ENCODE assay signal across 10 mouse cellular contexts in the genomic region with DNA sequence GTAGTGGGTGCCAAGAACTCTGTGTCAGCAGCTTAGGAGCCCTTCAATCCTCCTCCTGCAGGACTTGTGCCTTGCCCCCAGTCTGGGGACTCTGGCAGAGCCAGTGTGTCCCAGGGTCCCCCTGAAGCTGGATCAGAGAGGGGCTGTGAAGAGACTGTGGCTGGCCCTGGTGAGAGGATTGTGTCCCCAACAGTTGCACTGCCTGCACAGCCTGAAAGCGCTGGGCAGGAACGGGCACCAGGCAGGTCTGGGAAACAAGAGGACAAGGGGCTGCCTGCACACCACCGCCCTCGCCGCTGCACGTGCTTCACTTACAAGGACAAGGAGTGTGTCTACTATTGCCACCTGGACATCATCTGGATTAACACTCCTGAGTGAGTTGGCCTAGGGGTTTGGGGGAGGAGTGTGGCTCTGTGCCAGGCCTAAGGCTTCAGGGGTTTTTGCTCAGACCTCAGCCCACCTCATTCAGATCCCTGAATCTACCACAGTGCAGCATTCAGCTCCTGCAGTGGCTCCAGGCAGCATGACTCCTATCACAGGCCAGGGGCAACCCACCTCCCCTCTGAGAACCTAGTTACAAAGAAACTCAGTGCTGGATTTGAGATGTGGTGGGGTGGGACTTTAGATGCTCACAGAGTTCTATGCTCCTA. TPM values are rescaled to one million over a fixed set of nuclear protein-coding genes. Genes with fewer than 3 reads are reported as not detected.
A peak's percentile ranks its signal among the peaks of the same experiment; 100 is the strongest.
DNase-seq lines count a peak whose midpoint lies in the region; ATAC-seq lines count a peak whose summit lies in the region.
"Had no signal": no experiment of that assay in that cellular context is flagged by ENCODE, and none has a peak within 500 bp of the region (broad histone marks: within the 10 kb centered on the region; RNA-seq: fewer than 3 reads in every experiment).

No protein-coding gene starts in this region.

- ATAC-seq in heart, embryonic 14.5 days (ENCODE audit: insufficient number of reproducible peaks, insufficient read depth, low FRiP score, low read depth) = no peak
- no peak for ATAC-seq in midbrain, embryonic 12.5 days (ENCODE audit: low FRiP score, low read depth)
- ATAC-seq in midbrain, embryonic 14.5 days (ENCODE audit: low FRiP score, low TSS enrichment) = no peak
- no peak; the same call in 1 of the 2 replicates for ATAC-seq in intestine, embryonic 15.5 days
- ATAC-seq in stomach, embryonic 15.5 days (ENCODE audit: insufficient read depth, low FRiP score, low read depth) = 0 out of 2 replicates have a peak, but pooled peaks have one; percentile 18

- H3K9me3 ChIP-seq in heart, embryonic 14.5 days (ENCODE audit: control insufficient read depth, low read length) = no peaks in the 10 kb centered on the region
- H3K9me3 ChIP-seq in midbrain, embryonic 12.5 days = no peaks in the 10 kb centered on the region
- H3K9me3 ChIP-seq in midbrain, embryonic 14.5 days (ENCODE audit: control insufficient read depth, low read length) = no peaks in the 10 kb centered on the region
- H3K9me3 ChIP-seq in intestine, embryonic 15.5 days = no peaks in the 10 kb centered on the region
- no peaks in the 10 kb centered on the region for H3K9me3 ChIP-seq in stomach, embryonic 15.5 days

- H3K4me3 ChIP-seq in heart, embryonic 14.5 days (ENCODE audit: control insufficient read depth in 1 of 2, insufficient read depth in 1 of 2, low read depth in 1 of 2, low read length in 2 of 2) = no peak overlapping the region
- peak overlapping the region; percentile 40; the same call in 1 of the 2 replicates for H3K4me3 ChIP-seq in midbrain, embryonic 12.5 days
- H3K4me3 ChIP-seq in midbrain, embryonic 14.5 days (replicated peaks; ENCODE audit: low read depth, low read length) = no peak overlapping the region
- H3K4me3 ChIP-seq in intestine, embryonic 15.5 days (replicated peaks) = peak overlapping the region; percentile 52
- peak overlapping the region; percentile 60 for H3K4me3 ChIP-seq in stomach, embryonic 15.5 days (replicated peaks)

- peak overlapping the region; percentile 89 for H3K4me2 ChIP-seq in heart, embryonic 14.5 days (ENCODE audit: low read length)
- peak overlapping the region; percentile 78 for H3K4me2 ChIP-seq in midbrain, embryonic 12.5 days (replicated peaks)
- H3K4me2 ChIP-seq in midbrain, embryonic 14.5 days (ENCODE audit: low read length) = no peak overlapping the region
- peak overlapping the region; percentile 92 for H3K4me2 ChIP-seq in intestine, embryonic 15.5 days (replicated peaks)
- H3K4me2 ChIP-seq in stomach, embryonic 15.5 days = peak overlapping the region; percentile 95

- WGBS in heart, embryonic 14.5 days = 41% methylated on average over 6 of the region's 6 CpGs
- WGBS in midbrain, embryonic 12.5 days = 43% methylated on average over 6 of the region's 6 CpGs
- 47% methylated on average over 6 of the region's 6 CpGs for WGBS in midbrain, embryonic 14.5 days
- WGBS in intestine, embryonic 15.5 days = 50% methylated on average over 6 of the region's 6 CpGs
- 57% methylated on average over 6 of the region's 6 CpGs for WGBS in stomach, embryonic 15.5 days

- H3K36me3 ChIP-seq in heart, embryonic 14.5 days (ENCODE audit: control insufficient read depth, insufficient read depth, low read length) = no peaks in the 10 kb centered on the region
- H3K36me3 ChIP-seq in midbrain, embryonic 12.5 days = no peaks in the 10 kb centered on the region
- no peaks in the 10 kb centered on the region for H3K36me3 ChIP-seq in midbrain, embryonic 14.5 days (ENCODE audit: control insufficient read depth, insufficient read depth, low read length)
- H3K36me3 ChIP-seq in intestine, embryonic 15.5 days = no peaks in the 10 kb centered on the region
- H3K36me3 ChIP-seq in stomach, embryonic 15.5 days = no peaks in the 10 kb centered on the region

- no peak overlapping the region for H3K9ac ChIP-seq in heart, embryonic 14.5 days (ENCODE audit: low read length)
- H3K9ac ChIP-seq in midbrain, embryonic 12.5 days (replicated peaks) = no peak overlapping the region
- H3K9ac ChIP-seq in midbrain, embryonic 14.5 days (replicated peaks; ENCODE audit: low read length) = no peak overlapping the region
- peak overlapping the region; percentile 24; the same call in 1 of the 2 replicates for H3K9ac ChIP-seq in intestine, embryonic 15.5 days
- H3K9ac ChIP-seq in stomach, embryonic 15.5 days = no peak overlapping the region

- H3K27ac ChIP-seq in heart, embryonic 14.5 days (replicated peaks in 1 of 2; ENCODE audit: control insufficient read depth in 1 of 2, insufficient read depth in 1 of 2, low read depth in 2 of 2, low read length in 2 of 2) = no peak overlapping the region
- no peak overlapping the region for H3K27ac ChIP-seq in midbrain, embryonic 12.5 days (replicated peaks)
- H3K27ac ChIP-seq in midbrain, embryonic 14.5 days (replicated peaks; ENCODE audit: low read depth, low read length) = no peak overlapping the region
- peak overlapping the region; percentile 42; the same call in 1 of the 2 replicates for H3K27ac ChIP-seq in intestine, embryonic 15.5 days
- peak overlapping the region; percentile 16; the same call in 1 of the 2 replicates for H3K27ac ChIP-seq in stomach, embryonic 15.5 days

- DNase-seq in heart, adult 9 months (ENCODE audit: low spot score in 2 of 2) = no peak
- no peak for DNase-seq in midbrain, embryonic 14.5 days
- no peak for DNase-seq in cerebellum, adult 11 months
- DNase-seq in left cerebral cortex, adult 9 months (ENCODE audit: low spot score in 2 of 2) = no peak
- DNase-seq: adrenal gland, adult 8-10 months; cerebellum, adult 9-10 months had no signal

- no peaks in the 10 kb centered on the region; a peak in 1 of 4 replicates for H3K4me1 ChIP-seq in heart, embryonic 14.5 days (ENCODE audit: control insufficient read depth in 2 of 2, insufficient read depth in 2 of 2, low read length in 2 of 2)
- H3K4me1 ChIP-seq in midbrain, embryonic 12.5 days = peaks cover 7% of the 10 kb centered on the region; the same call in 1 of the 2 replicates
- 0 out of 2 replicates have a peak, but pooled peaks cover 4% of the 10 kb centered on the region for H3K4me1 ChIP-seq in midbrain, embryonic 14.5 days (ENCODE audit: control insufficient read depth, insufficient read depth, low read length)
- 0 out of 2 replicates have a peak, but pooled peaks cover 8% of the 10 kb centered on the region for H3K4me1 ChIP-seq in intestine, embryonic 15.5 days (replicated peaks)
- H3K4me1 ChIP-seq in stomach, embryonic 15.5 days = peaks cover 13% of the 10 kb centered on the region; the same call in 1 of the 2 replicates

- H3K27me3 ChIP-seq in heart, embryonic 14.5 days (ENCODE audit: control insufficient read depth, insufficient read depth, low read length) = peaks cover 28% of the 10 kb centered on the region
- peaks cover 32% of the 10 kb centered on the region for H3K27me3 ChIP-seq in midbrain, embryonic 12.5 days
- peaks cover 3% of the 10 kb centered on the region; the same call in 1 of the 2 replicates for H3K27me3 ChIP-seq in midbrain, embryonic 14.5 days (ENCODE audit: control insufficient read depth, insufficient read depth, low read length)
- no peaks in the 10 kb centered on the region for H3K27me3 ChIP-seq in intestine, embryonic 15.5 days (replicated peaks)
- no peaks in the 10 kb centered on the region for H3K27me3 ChIP-seq in stomach, embryonic 15.5 days (replicated peaks)

RNA-seq across cellular contexts. Expression of a gene that starts 1.2 kb away (rescaled TPM):
- polyA plus RNA-seq in heart, embryonic 14.5 days (2014; fragmentation: Nextera tagmentation; extraction: Ambion mirVana) = 0.19 and 0.36 TPM in 2 replicates
- 5.8 and 7.3 TPM in 2 replicates for polyA plus RNA-seq in midbrain, embryonic 12.5 days (2016; fragmentation: Nextera tagmentation; extraction: Ambion mirVana)
- polyA plus RNA-seq in midbrain, embryonic 14.5 days (2014; fragmentation: Nextera tagmentation; extraction: Ambion mirVana) = 0.11 and 7.6 TPM in 2 replicates
- 14.7 and 15.3 TPM in 2 replicates for polyA plus RNA-seq in intestine, embryonic 15.5 days (2015; fragmentation: Nextera tagmentation; extraction: Ambion mirVana)
- polyA plus RNA-seq in stomach, embryonic 15.5 days (2015; fragmentation: Nextera tagmentation; extraction: Ambion mirVana) = 16.0 and 17.1 TPM in 2 replicates

Comparison
In these comparisons a context has a peak if more than half of its experiments do, and no peak if none do; other contexts are left out.
1. H3K4me3 ChIP-seq: peak in midbrain, embryonic 12.5 days (single experiment), intestine, embryonic 15.5 days (single experiment) and stomach, embryonic 15.5 days (single experiment); none in heart, embryonic 14.5 days (0 of 2) and midbrain, embryonic 14.5 days (single experiment).
2. H3K27ac ChIP-seq: peak in intestine, embryonic 15.5 days (single experiment) and stomach, embryonic 15.5 days (single experiment); none in heart, embryonic 14.5 days (0 of 2), midbrain, embryonic 12.5 days (single experiment) and midbrain, embryonic 14.5 days (single experiment).